Comparison of ENCODE assay signal across 16 mouse cellular contexts in genomic region chr6:113508947-113509280, GRCm38 (mm10). TPM values are rescaled to one million over a fixed set of nuclear protein-coding genes. Genes with fewer than 3 reads are reported as not detected.
DNase-seq lines count a peak whose midpoint lies in the region; ATAC-seq and TF ChIP-seq lines count a peak whose summit lies in the region.
"Had no signal": no experiment of that assay in that cellular context is flagged by ENCODE, and none has a peak within 500 bp of the region (broad histone marks: within the 10 kb centered on the region; RNA-seq: fewer than 3 reads in every experiment).

No protein-coding gene starts in this region.

- peaks cover 7% of the 10 kb centered on the region; the same call in 1 of the 2 replicates for H3K36me3 ChIP-seq in thymus, adult 2 months (ENCODE audit: control insufficient read depth, insufficient read depth, low read length)
- peaks cover 20% of the 10 kb centered on the region for H3K36me3 ChIP-seq in myocyte (ENCODE audit: control insufficient read depth, insufficient read depth)

- peak overlapping the region; percentile 6; the same call in 1 of the 2 replicates for H3K27ac ChIP-seq in thymus, adult 2 months (ENCODE audit: control insufficient read depth, insufficient read depth, low read length)
- H3K27ac ChIP-seq in gastrocnemius, adult 2 months = peak overlapping the region; percentile 89
- H3K27ac ChIP-seq: stomach, embryonic 15.5 days had no signal

- DNase-seq in thymus, adult 2 months = no peak
- no peak for DNase-seq in thymus, postnatal 0 days (ENCODE audit: low spot score)
- peak; percentile 74 to 86 for DNase-seq in cerebellum, adult 18-20 months
- DNase-seq in gastrocnemius, adult 2 months = peak; percentile 86
- no peak for DNase-seq in right cerebral cortex, adult 18-20 months
- no peak for DNase-seq in embryo, embryonic 11 days
- DNase-seq: adrenal gland, adult 2 months; kidney, postnatal 10 days; thymus, postnatal 25 days had no signal

- no peak overlapping the region for H3ac ChIP-seq in myocyte (ENCODE audit: control insufficient read depth, insufficient read length)

- H3K4me1 ChIP-seq in thymus, adult 2 months (replicated peaks; ENCODE audit: control insufficient read depth, insufficient read depth, low read length) = peaks cover 16% of the 10 kb centered on the region
- H3K4me1 ChIP-seq: stomach, embryonic 15.5 days had no signal

- H3K4me2 ChIP-seq in myocyte (ENCODE audit: low read depth) = peak overlapping the region; percentile 73
- H3K4me2 ChIP-seq: stomach, embryonic 15.5 days had no signal

- H3K27me3 ChIP-seq in thymus, adult 2 months (ENCODE audit: control insufficient read depth, insufficient read depth, low read length) = no peaks in the 10 kb centered on the region
- H3K27me3 ChIP-seq in myocyte (ENCODE audit: control insufficient read depth, insufficient read depth, insufficient read length) = no peaks in the 10 kb centered on the region
- H3K27me3 ChIP-seq: stomach, embryonic 15.5 days had no signal

- WGBS in thymus, adult 2 months = 41% methylated on average over 5 of the region's 5 CpGs

- TF ChIP-seq CTCF in thymus, adult 2 months (IDR thresholded peaks at IDR 0.05; ENCODE audit: borderline replicate concordance, control insufficient read depth, extremely low read depth, insufficient read depth, low read length, poor library complexity) = no peak
- no peak for TF ChIP-seq CTCF in gastrocnemius, adult 2 months (IDR thresholded peaks at IDR 0.05)

- intact Hi-C loops in gastrocnemius, adult 2 months (cut with DNase I) = no loop called here

- no peak for TF ChIP-seq POLR2A in thymus, adult 2 months (IDR thresholded peaks at IDR 0.05; ENCODE audit: control insufficient read depth, extremely low read depth, insufficient read depth, low read length, poor library complexity)
- peak; percentile 34 for TF ChIP-seq POLR2A in myocyte (IDR thresholded peaks at IDR 0.05; ENCODE audit: insufficient read length, low read depth)

- H3K79me2 ChIP-seq in myocyte (ENCODE audit: control insufficient read depth, insufficient read depth) = no peaks in the 10 kb centered on the region

- ATAC-seq in CD4-positive, CD25-positive, alpha-beta regulatory T cell, adult 4 months = no peak

- no peak overlapping the region for H3K4me3 ChIP-seq in thymus, adult 2 months (ENCODE audit: control insufficient read depth, insufficient read depth, low read length)
- peak overlapping the region; percentile 31 for H3K4me3 ChIP-seq in gastrocnemius, adult 2 months
- no peak overlapping the region for H3K4me3 ChIP-seq in myocyte
- H3K4me3 ChIP-seq: megakaryocyte, embryonic 14.5 days; stomach, embryonic 15.5 days had no signal

TF ChIP-seq in myocyte, 11 proteins besides CTCF, POLR2A, EP300 and RAD21:
- TF ChIP-seq SRF (IDR thresholded peaks at IDR 0.05; ENCODE audit: control insufficient read depth, insufficient read length, low read depth) (no peak), POLR2AphosphoS2 (IDR thresholded peaks at IDR 0.05; ENCODE audit: insufficient read length, low read depth) (no peak), MAX (IDR thresholded peaks at IDR 0.05; ENCODE audit: low read depth) (no peak), CEBPB (IDR thresholded peaks at IDR 0.05; ENCODE audit: insufficient read depth, poor library complexity, severe bottlenecking) (no peak), MYOG (IDR thresholded peaks at IDR 0.05; ENCODE audit: control insufficient read depth in 1 of 3, insufficient read depth in 1 of 3, insufficient read length in 2 of 3, low read depth in 2 of 3) (peak; percentile 64 to 100 (median 97)), TCF3 (IDR thresholded peaks at IDR 0.05; ENCODE audit: insufficient read length, low read depth) (peak; percentile 91), TCF12 (IDR thresholded peaks at IDR 0.05; ENCODE audit: insufficient read depth, poor library complexity, severe bottlenecking) (peak; percentile 41), REST (IDR thresholded peaks at IDR 0.05; ENCODE audit: insufficient read depth, insufficient read length) (no peak), MYOD1 (IDR thresholded peaks at IDR 0.05; ENCODE audit: control insufficient read depth in 1 of 3, insufficient read length in 2 of 3, low read depth in 2 of 3) (peak in 2 of 3 experiments; percentile 99), USF1 (IDR thresholded peaks at IDR 0.05; ENCODE audit: low read depth) (no peak), E2F4 (IDR thresholded peaks at IDR 0.05; ENCODE audit: insufficient read depth) (no peak)

RNA-seq across cellular contexts. Expression of gene Prrt3, which starts 7.2 kb away (rescaled TPM):
- 0.16 and 0.28 TPM in 2 replicates for polyA plus RNA-seq in thymus, adult 2 months (2012; rRNA removed)
- polyA plus RNA-seq in thymus, postnatal 0 days (2015; fragmentation: Nextera tagmentation; extraction: Ambion mirVana) = 0.17 TPM in 2 replicates
- under 1 TPM; 0.08 to 0.11 TPM for total RNA-seq in gastrocnemius, adult 2 months (2021)
- 0.22 TPM for polyA plus RNA-seq in myocyte (2012; fragmentation: generic; extraction: Trizol)
- not detected for polyA plus RNA-seq in CD4-positive, CD25-positive, alpha-beta regulatory T cell, adult 4 months (2017; shearing (Covaris generic))
- total RNA-seq: heart, adult 18-20 months; heart, postnatal 10 days had no signal
- polyA plus RNA-seq: liver, adult 2 months had no signal

RNA-seq across cellular contexts. Expression of gene Emc3, which starts 22.5 kb away (rescaled TPM):
- polyA plus RNA-seq in thymus, adult 2 months (2012; rRNA removed) = 54.5 and 59.7 TPM in 2 replicates
- polyA plus RNA-seq in thymus, postnatal 0 days (2015; fragmentation: Nextera tagmentation; extraction: Ambion mirVana) = 92.3 and 94.4 TPM in 2 replicates
- total RNA-seq in gastrocnemius, adult 2 months (2021) = 10 to 100 TPM; 54.9 to 63.2 TPM
- 86.5 TPM for polyA plus RNA-seq in myocyte (2012; fragmentation: generic; extraction: Trizol)
- polyA plus RNA-seq in CD4-positive, CD25-positive, alpha-beta regulatory T cell, adult 4 months (2017; shearing (Covaris generic)) = 10 to 100 TPM; 56.2 to 68.2 TPM

RNA-seq across cellular contexts. Expression of gene Fancd2, which starts 22.6 kb away (rescaled TPM):
- polyA plus RNA-seq in thymus, adult 2 months (2012; rRNA removed) = 13.3 and 17.4 TPM in 2 replicates
- polyA plus RNA-seq in thymus, postnatal 0 days (2015; fragmentation: Nextera tagmentation; extraction: Ambion mirVana) = 10.2 and 11.2 TPM in 2 replicates
- total RNA-seq in gastrocnemius, adult 2 months (2021) = under 1 TPM; 0.10 to 0.28 TPM
- 2.3 TPM for polyA plus RNA-seq in myocyte (2012; fragmentation: generic; extraction: Trizol)
- 1 to 10 TPM; 2.0 to 3.2 TPM for polyA plus RNA-seq in CD4-positive, CD25-positive, alpha-beta regulatory T cell, adult 4 months (2017; shearing (Covaris generic))

RNA-seq across cellular contexts. Expression of gene Creld1, which starts 25.8 kb away (rescaled TPM):
- 15.2 and 16.1 TPM in 2 replicates for polyA plus RNA-seq in thymus, adult 2 months (2012; rRNA removed)
- 9.5 and 10.3 TPM in 2 replicates for polyA plus RNA-seq in thymus, postnatal 0 days (2015; fragmentation: Nextera tagmentation; extraction: Ambion mirVana)
- 10 to 100 TPM; 47.5 to 54.4 TPM for total RNA-seq in gastrocnemius, adult 2 months (2021)
- 78.2 TPM for polyA plus RNA-seq in myocyte (2012; fragmentation: generic; extraction: Trizol)
- polyA plus RNA-seq in CD4-positive, CD25-positive, alpha-beta regulatory T cell, adult 4 months (2017; shearing (Covaris generic)) = 1 to 10 TPM; 7.3 to 8.4 TPM

RNA-seq across cellular contexts. Expression of gene Il17rc, which starts 37.7 kb away (rescaled TPM):
- 14.3 and 15.4 TPM in 2 replicates for polyA plus RNA-seq in thymus, adult 2 months (2012; rRNA removed)
- 5.0 and 6.5 TPM in 2 replicates for polyA plus RNA-seq in thymus, postnatal 0 days (2015; fragmentation: Nextera tagmentation; extraction: Ambion mirVana)
- 1 to 10 TPM; 4.2 to 4.7 TPM for total RNA-seq in gastrocnemius, adult 2 months (2021)
- 73.0 TPM for polyA plus RNA-seq in myocyte (2012; fragmentation: generic; extraction: Trizol)
- polyA plus RNA-seq in CD4-positive, CD25-positive, alpha-beta regulatory T cell, adult 4 months (2017; shearing (Covaris generic)) = not detected

Comparison
In these comparisons a context has a peak if more than half of its experiments do, and no peak if none do; other contexts are left out.
1. DNase-seq: peak in cerebellum, adult 18-20 months (2 of 2) and gastrocnemius, adult 2 months (single experiment); none in thymus, adult 2 months (single experiment), thymus, postnatal 0 days (single experiment), right cerebral cortex, adult 18-20 months (single experiment) and embryo, embryonic 11 days (single experiment).